Mouse (Mus musculus) spleen, adult 2 months (tissue): ENCODE measurements around the gene Hist3h2ba. TPM values are rescaled to one million over a fixed set of nuclear protein-coding genes. Genes with fewer than 3 reads are reported as not detected.

Experiments
- DNase-seq, 2 experiments: peaks; one replicate each; pipeline versions ENCODE4 v3.0.0 to v3.0.0-alpha.2; 2012 to 2021; ENCODE audit warnings: low spot score in 2 of 2, low read depth in 1 of 2
- H3K27ac ChIP-seq: fragments of 200-500 bp; 2 replicates; pipeline ENCODE4 v1.5.1; 2012; ENCODE audit warnings: low read length, inconsistent platforms; ENCODE audit not compliant: insufficient read depth
- H3K27me3 ChIP-seq: fragments of 200-500 bp; 2 replicates; pipeline ENCODE4 v1.6.1; 2012; ENCODE audit warnings: mild to moderate bottlenecking, moderate library complexity, low read length, inconsistent platforms; ENCODE audit not compliant: control insufficient read depth, insufficient read depth
- H3K36me3 ChIP-seq: fragments of 200-500 bp; 2 replicates; pipeline ENCODE4 v1.6.1; 2012; ENCODE audit warnings: mild to moderate bottlenecking, low read length, inconsistent platforms; ENCODE audit not compliant: control insufficient read depth, insufficient read depth
- H3K4me1 ChIP-seq: fragments of 200-500 bp; 2 replicates; pipeline ENCODE4 v1.6.1; 2011; ENCODE audit warnings: inconsistent platforms; ENCODE audit not compliant: control insufficient read depth, insufficient read depth, insufficient read length
- H3K4me3 ChIP-seq: fragments of 200-500 bp; 2 replicates; pipeline ENCODE4 v1.5.1; 2011; ENCODE audit warnings: mild to moderate bottlenecking, inconsistent platforms; ENCODE audit not compliant: insufficient read depth, insufficient read length; ENCODE audit errors: extremely low read depth
- CTCF ChIP-seq: fragments of 200-500 bp; IDR thresholded peaks from 2 replicates; pipeline ENCODE4 v1.5.1; 2011; ENCODE audit warnings: mild to moderate bottlenecking, inconsistent platforms; ENCODE audit not compliant: insufficient read depth, insufficient read length, insufficient replicate concordance; ENCODE audit errors: extremely low read depth
- POLR2A ChIP-seq: fragments of 200-500 bp; IDR thresholded peaks from 2 replicates; pipeline ENCODE4 v1.6.1; 2011; ENCODE audit warnings: low read depth, low read length, inconsistent platforms
- WGBS: fragments of 180-500 bp; shearing (Covaris S2); methylation state at CpG from one replicate; pipeline ENCODE4 v1.1.7; 2018; 5-methylcytosine and 5-hydroxymethylcytosine counted together
- polyA plus RNA-seq: library from polyadenylated mRNA; depleted of rRNA; stranded (reverse); fragments of >200 nt; gene quantifications from 2 replicates; pipeline ENCODE4 v1.2.3, GENCODE M21; 2012

The Hist3h2ba gene
- polyA plus RNA-seq, 1 experiment, result 13.2 TPM

GRCm38 (mm10) chr11:58957226-58957914 is 8.7 kb downstream of the Hist3h2ba start:
- Histone ChIP-seq H3K36me3 (no peaks in the 10 kb centered on the region), H3K27ac (no peak overlapping the region), H3K27me3 (no peaks in the 10 kb centered on the region), H3K4me1 (peaks cover 11% of the 10 kb centered on the region; the same call in 1 of the 2 replicates), H3K4me3 (no peak overlapping the region)
- 95% methylated on average over 5 of the region's 5 CpGs for WGBS
- DNase-seq, result no peak
- TF ChIP-seq CTCF, result no peak
- TF ChIP-seq POLR2A, result no peak

GRCm38 (mm10) chr11:58958536-58958935 is 9.8 kb downstream of the Hist3h2ba start:
- 88% methylated on average over 6 of the region's 6 CpGs for WGBS
- Histone ChIP-seq H3K4me1 (peaks cover 9% of the 10 kb centered on the region; the same call in 1 of the 2 replicates), H3K36me3 (no peaks in the 10 kb centered on the region), H3K27me3 (no peaks in the 10 kb centered on the region), H3K4me3 (no peak overlapping the region), H3K27ac (0 out of 2 replicates have a peak overlapping the region, but pooled peaks have one; percentile 2)
- no peak for TF ChIP-seq POLR2A
- no peak for TF ChIP-seq CTCF
- DNase-seq, result no peak

- H3K4me1 ChIP-seq, result peaks cover 6% of the 10 kb centered on the region; the same call in 1 of the 2 replicates
- TF ChIP-seq CTCF, result no peak
- TF ChIP-seq POLR2A, result no peak
- peak overlapping the region; percentile 64; the same call in 1 of the 2 replicates for H3K4me3 ChIP-seq
- peak overlapping the region; percentile 52 for H3K27ac ChIP-seq
- WGBS, result 17% methylated on average over 15 of the region's 15 CpGs
- H3K27me3 ChIP-seq, result no peaks in the 10 kb centered on the region
- no peaks in the 10 kb centered on the region for H3K36me3 ChIP-seq
- no peak for DNase-seq
Measured at GRCm38 (mm10) chr11:58959186-58959825, 10.6 kb downstream of the Hist3h2ba start.

- Histone ChIP-seq H3K4me3 (peak overlapping the region; percentile 64), H3K27me3 (no peaks in the 10 kb centered on the region), H3K36me3 (no peaks in the 10 kb centered on the region), H3K4me1 (peaks cover 6% of the 10 kb centered on the region; the same call in 1 of the 2 replicates), H3K27ac (peak overlapping the region; percentile 50)
- DNase-seq, result peak; percentile 74 to 77
- WGBS, result 12% methylated on average over 40 of the region's 40 CpGs
- no peak for TF ChIP-seq CTCF
- TF ChIP-seq POLR2A, result no peak
Measured at GRCm38 (mm10) chr11:58959921-58960465, 11.3 kb downstream of the Hist3h2ba start.

GRCm38 (mm10) chr11:58961364-58962177 is 12.9 kb downstream of the Hist3h2ba start:
- no peak overlapping the region for H3K4me3 ChIP-seq
- no peak overlapping the region for H3K27ac ChIP-seq
- no peaks in the 10 kb centered on the region for H3K27me3 ChIP-seq
- peaks cover 6% of the 10 kb centered on the region; the same call in 1 of the 2 replicates for H3K4me1 ChIP-seq
- WGBS, result 75% methylated on average over 50 of the region's 50 CpGs
- no peak for DNase-seq
- no peak for TF ChIP-seq POLR2A
- TF ChIP-seq CTCF, result no peak
- no peaks in the 10 kb centered on the region for H3K36me3 ChIP-seq

- no peak for DNase-seq
Measured at GRCm38 (mm10) chr11:58963543-58963942, 14.8 kb downstream of the Hist3h2ba start.

More at GRCm38 (mm10) chr11:58963543-58963942, 14.8 kb downstream of the Hist3h2ba start:
- H3K4me3 ChIP-seq, result no peak overlapping the region
- no peaks in the 10 kb centered on the region for H3K27me3 ChIP-seq
- no peaks in the 10 kb centered on the region for H3K36me3 ChIP-seq
- peaks cover 4% of the 10 kb centered on the region; the same call in 1 of the 2 replicates for H3K4me1 ChIP-seq
- H3K27ac ChIP-seq, result no peak overlapping the region
- WGBS, result 42% methylated on average over 17 of the region's 17 CpGs
- no peak for TF ChIP-seq CTCF
- no peak for TF ChIP-seq POLR2A
